Mouse (Mus musculus): Measurements from ENCODE around the gene Ets1.

- TF ChIP-seq CTCF (IDR thresholded peaks at IDR 0.05; ENCODE audit: low read depth, low read length) (no peak), GATA1 (IDR thresholded peaks at IDR 0.05; ENCODE audit: borderline replicate concordance, low read length) (no peak), TAL1 (conservative IDR thresholded peaks at IDR 0.05; ENCODE audit: low read depth, low read length) (no peak), GATA2 (IDR thresholded peaks at IDR 0.05; ENCODE audit: borderline replicate concordance, low read depth, low read length) (no peak)
Observed at GRCm38 (mm10) chr9:32736051-32736450, 100.0 kb downstream of the Ets1 start.

All from G1E (cell line).